Mouse (Mus musculus) hindbrain, embryonic 13.5 days (tissue): ENCODE results near the gene Slc22a18. TPM values are rescaled to one million over a fixed set of nuclear protein-coding genes. Genes with fewer than 3 reads are reported as not detected.

Source experiments
- ATAC-seq: fragments of 200-750 bp; cut with Nextera tagmentation; 2 replicates; pipeline ENCODE4 v1.8.0; 2017; ENCODE audit warnings: moderate TSS enrichment; ENCODE audit not compliant: low FRiP score
- H3K27ac ChIP-seq: fragments of 300-500 bp; sonication (generic); 2 replicates; pipeline ENCODE4 v1.5.1; 2015; ENCODE audit warnings: inconsistent platforms, mild to moderate bottlenecking, moderate library complexity
- H3K27me3 ChIP-seq: fragments of 300-500 bp; sonication (generic); 2 replicates; pipeline ENCODE4 v1.6.1; 2015; ENCODE audit warnings: mild to moderate bottlenecking, inconsistent platforms
- H3K36me3 ChIP-seq: fragments of 300-500 bp; sonication (generic); 2 replicates; pipeline ENCODE4 v1.6.1; 2015; ENCODE audit warnings: mild to moderate bottlenecking, inconsistent platforms
- H3K4me1 ChIP-seq: fragments of 300-500 bp; sonication (generic); replicated peaks from 2 replicates; pipeline ENCODE4 v1.6.1; 2015; ENCODE audit warnings: inconsistent platforms
- H3K4me2 ChIP-seq: fragments of 300-500 bp; sonication (generic); 2 replicates; pipeline ENCODE4 v1.6.1; 2015; ENCODE audit warnings: inconsistent platforms, mild to moderate bottlenecking, moderate library complexity
- H3K4me3 ChIP-seq: fragments of 300-500 bp; sonication (generic); 2 replicates; pipeline ENCODE4 v1.5.1; 2015; ENCODE audit warnings: mild to moderate bottlenecking, inconsistent platforms
- H3K9ac ChIP-seq: fragments of 300-500 bp; sonication (generic); 2 replicates; pipeline ENCODE4 v1.6.1; 2015; ENCODE audit warnings: mild to moderate bottlenecking, inconsistent platforms
- H3K9me3 ChIP-seq: fragments of 300-500 bp; sonication (generic); 2 replicates; pipeline ENCODE4 v1.6.1; 2016; ENCODE audit warnings: inconsistent platforms
- WGBS: fragments of 180-500 bp; shearing (Covaris S2); methylation state at CpG from one replicate; pipeline ENCODE4 v1.1.7; 2015; 5-methylcytosine and 5-hydroxymethylcytosine counted together
- polyA plus RNA-seq: library from polyadenylated mRNA; unstranded; fragments of >200 nt; fragmentation: Nextera tagmentation; extraction: Ambion mirVana; gene quantifications from 2 replicates; pipeline ENCODE4 v1.2.1, GENCODE M21; 2015

The Slc22a18 gene
- polyA plus RNA-seq, 1 experiment from 2014 or later, result 0.78 TPM

DNA sequence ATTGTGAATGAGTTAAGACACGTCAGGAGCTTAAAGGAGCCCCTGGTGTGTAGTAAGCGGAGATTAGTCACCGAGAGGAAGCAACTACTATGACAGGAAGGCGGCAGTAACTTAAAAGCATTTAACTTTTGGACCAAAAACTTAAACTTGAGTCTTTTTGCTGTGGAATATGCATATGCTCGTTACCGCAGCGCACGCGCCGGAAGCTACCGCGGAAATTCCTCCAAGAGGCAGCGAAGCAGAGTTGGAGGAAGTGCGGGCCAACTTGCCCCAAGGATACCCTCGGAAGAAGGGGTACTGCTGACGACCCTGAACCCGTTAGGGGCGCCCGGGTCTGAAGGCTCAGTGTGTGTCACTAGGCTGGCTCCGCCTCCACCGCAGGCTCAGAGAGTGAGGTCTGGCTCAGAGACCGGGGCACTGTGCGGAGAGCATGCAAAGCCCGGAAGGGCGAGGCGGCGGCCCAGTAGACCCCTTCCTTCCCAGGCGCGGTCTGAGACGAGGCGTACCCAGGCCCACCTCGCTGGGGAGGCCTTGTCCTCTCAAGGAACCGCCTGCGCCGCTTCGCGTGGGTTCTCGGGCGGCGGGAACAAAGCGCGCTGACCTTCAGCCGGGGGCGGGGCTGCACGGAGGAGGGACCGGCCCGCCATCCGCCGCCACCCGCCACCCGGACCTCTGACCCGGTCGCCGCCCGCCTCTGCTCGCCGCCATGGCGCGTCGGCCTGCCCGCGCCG lies 74.9 kb downstream of the Slc22a18 start:
- peak; percentile 78 for ATAC-seq

More for the DNA sequence above, 74.9 kb downstream of the Slc22a18 start:
- under 1% methylated on average over 40 of the region's 63 CpGs for WGBS
- peak overlapping the region; percentile 97 for H3K4me3 ChIP-seq
- peak overlapping the region; percentile 94 for H3K9ac ChIP-seq
- H3K4me1 ChIP-seq, result peaks cover 45% of the 10 kb centered on the region
- peak overlapping the region; percentile 71 for H3K4me2 ChIP-seq
- H3K36me3 ChIP-seq, result peaks cover 7% of the 10 kb centered on the region; the same call in 1 of the 2 replicates
- H3K27ac ChIP-seq, result peak overlapping the region; percentile 93
- no peaks in the 10 kb centered on the region for H3K27me3 ChIP-seq
- H3K9me3 ChIP-seq, result no peaks in the 10 kb centered on the region

Other genes starting within 250 kb of the Slc22a18 start
- gene Cdkn1c, start 12.7 kb upstream of the Slc22a18 start, polyA plus RNA-seq, result 359 and 375 TPM in 2 replicates
- 0.53 and 1.5 TPM in 2 replicates for gene Phlda2, start 29.4 kb downstream of the Slc22a18 start, polyA plus RNA-seq
- 340 and 351 TPM in 2 replicates for gene Nap1l4, start 75.4 kb downstream of the Slc22a18 start, polyA plus RNA-seq
- gene Cars, start 126.4 kb downstream of the Slc22a18 start, polyA plus RNA-seq, result 57.8 and 66.1 TPM in 2 replicates
- gene Tnfrsf26, start 155.0 kb downstream of the Slc22a18 start, polyA plus RNA-seq, result 0.28 and 0.36 TPM in 2 replicates
- 4.2 and 4.7 TPM in 2 replicates for gene Tnfrsf22, start 175.9 kb downstream of the Slc22a18 start, polyA plus RNA-seq
- 0.76 and 1.2 TPM in 2 replicates for gene Tnfrsf23, start 212.1 kb downstream of the Slc22a18 start, polyA plus RNA-seq